Mouse (Mus musculus): ENCODE measurements at regions not wholly inside any gene's neighbourhood (a gene's known extent, or its start where the extent isn't known, plus 50 kb on each side); places are given as distances from the start of the nearest gene placed in this dataset.
"Not testable (repeated sequence)": the region's sequence is repeated elsewhere in the genome, so short reads cannot be mapped to it uniquely, and the experiment has no call there.

GRCm38 (mm10) chr3:41504867-41505266 is 50.7 kb upstream of the Jade1 start:
- ATAC-seq, result no peak

- no peak for ATAC-seq
Observed at GRCm38 (mm10) chr3:41502161-41502560, 53.4 kb upstream of the Jade1 start.

- not testable (repeated sequence) for ATAC-seq
Observed at GRCm38 (mm10) chr3:41501639-41502038, 53.9 kb upstream of the Jade1 start.

DNA sequence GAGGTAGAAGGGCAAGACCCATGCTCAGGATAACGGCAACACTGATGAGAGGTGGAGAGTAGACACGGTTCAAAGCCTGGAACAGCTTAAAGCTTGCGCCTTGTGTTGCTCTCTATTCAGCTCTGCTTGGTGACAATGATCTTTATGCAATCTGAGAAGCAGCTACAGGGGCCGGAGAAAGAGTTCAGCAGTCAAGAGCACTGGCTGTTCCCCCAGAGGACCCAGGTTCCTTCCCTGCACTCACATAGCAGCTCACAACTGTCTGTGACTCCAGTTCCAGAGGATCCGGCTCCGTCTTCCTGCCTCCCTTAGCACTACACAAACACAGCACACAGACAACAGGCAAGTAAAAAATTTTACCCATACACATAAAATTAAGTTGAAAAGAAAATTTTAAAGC is 54.4 kb upstream of the Jade1 start:
- ATAC-seq, result no peak

- ATAC-seq, result no peak
Observed at GRCm38 (mm10) chr3:41499680-41500079, 55.9 kb upstream of the Jade1 start.

DNA sequence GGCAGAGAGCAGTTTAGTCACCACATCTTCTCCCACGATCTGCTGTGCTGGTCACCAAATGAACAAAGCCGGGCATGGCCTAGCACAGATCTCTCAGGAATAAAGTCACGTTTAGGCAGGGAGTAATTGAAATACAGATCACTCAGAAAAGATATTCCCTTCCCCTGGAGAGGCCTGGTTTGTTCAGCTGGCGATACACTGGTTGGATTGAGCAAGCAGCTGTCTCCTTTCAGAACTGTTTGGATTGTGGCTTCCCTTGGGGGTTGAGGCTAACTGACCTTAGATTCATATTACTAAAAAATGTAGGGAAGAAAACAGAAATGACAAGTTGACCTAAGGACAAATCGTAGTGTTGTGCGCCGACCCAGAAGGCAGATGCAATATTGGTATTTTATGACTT is 56.7 kb upstream of the Jade1 start:
- no peak for ATAC-seq

GRCm38 (mm10) chr3:41497771-41498170 is 57.8 kb upstream of the Jade1 start:
- no peak for ATAC-seq

DNA sequence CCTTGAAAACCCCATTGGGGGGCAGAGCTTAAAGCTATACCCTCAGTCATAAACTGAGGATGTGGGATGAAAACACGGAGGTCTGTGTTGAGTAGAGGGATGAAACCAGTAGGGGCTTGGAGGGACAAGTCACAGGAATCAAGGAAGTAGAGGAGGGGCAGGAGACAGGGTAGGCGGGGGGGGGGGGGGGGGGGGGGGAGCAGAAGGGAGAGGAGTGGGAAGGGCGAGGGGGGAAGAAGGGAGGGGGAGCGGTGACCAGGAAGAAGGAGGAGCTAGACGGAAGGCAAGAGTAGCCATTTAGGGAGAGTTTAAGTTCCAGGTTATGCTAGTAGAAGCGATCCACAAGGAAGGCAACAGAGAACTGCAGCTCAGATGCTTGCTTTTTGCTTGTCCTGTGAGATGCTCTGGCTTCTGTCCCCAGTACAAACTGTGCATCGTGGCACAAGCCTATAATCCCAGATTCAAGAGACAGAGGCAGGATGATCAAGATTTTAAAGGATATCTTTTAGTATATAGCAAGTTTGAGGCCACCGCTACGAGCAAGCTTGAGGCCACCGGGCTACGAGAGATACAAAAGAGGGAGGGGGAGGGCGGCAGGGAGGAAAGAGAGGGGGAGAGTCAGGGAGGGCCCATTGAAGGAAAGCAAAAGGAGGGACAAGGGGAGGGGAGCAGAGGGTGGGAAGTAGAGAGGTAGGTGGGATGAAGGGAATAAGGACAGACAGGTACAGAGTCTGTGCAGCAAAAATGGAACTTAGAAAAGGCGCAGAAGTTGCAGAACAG is 58.4 kb upstream of the Jade1 start:
- no peak for ATAC-seq

GRCm38 (mm10) chr3:41495893-41496292 is 59.6 kb upstream of the Jade1 start:
- ATAC-seq, result no peak

GRCm38 (mm10) chr3:41495097-41495496 is 60.4 kb upstream of the Jade1 start:
- ATAC-seq, result no peak

- no peak for ATAC-seq
Observed at GRCm38 (mm10) chr3:41493472-41493871, 62.1 kb upstream of the Jade1 start.

GRCm38 (mm10) chr3:41492727-41493392 is 62.7 kb upstream of the Jade1 start:
- ATAC-seq, result no peak

DNA sequence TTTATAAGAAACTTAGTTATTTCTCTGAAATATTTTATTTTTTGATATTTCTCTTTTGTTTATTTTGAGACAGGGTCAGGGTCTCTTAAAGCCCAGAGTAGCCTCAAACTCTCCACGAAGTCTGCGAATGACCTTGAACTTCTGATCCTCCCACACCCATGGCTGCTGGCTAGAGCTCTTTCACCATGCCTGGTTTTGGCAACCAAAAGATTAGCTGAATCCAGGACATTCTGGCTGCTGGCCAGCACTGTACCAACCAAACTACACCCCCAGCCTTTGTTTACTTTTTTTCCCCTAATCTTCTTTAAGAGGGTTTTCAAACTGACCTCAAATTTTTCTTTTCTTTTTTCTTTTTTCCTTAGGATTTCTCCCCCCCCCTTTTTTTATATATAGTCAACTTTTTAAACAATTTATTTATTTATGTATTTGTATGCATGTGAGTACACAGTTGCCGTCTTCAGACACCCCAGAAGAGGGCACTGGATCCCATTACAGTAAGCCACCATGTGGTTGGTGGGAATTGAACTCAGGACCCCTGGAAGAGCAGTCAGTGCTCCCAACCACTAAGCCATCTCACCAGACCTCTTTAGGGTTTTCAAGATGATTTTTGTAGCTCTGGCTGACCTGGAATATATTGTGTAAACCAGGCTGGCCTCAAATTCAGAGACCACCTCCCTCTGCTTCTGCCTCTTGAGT is 63.4 kb upstream of the Jade1 start:
- no peak for ATAC-seq

DNA sequence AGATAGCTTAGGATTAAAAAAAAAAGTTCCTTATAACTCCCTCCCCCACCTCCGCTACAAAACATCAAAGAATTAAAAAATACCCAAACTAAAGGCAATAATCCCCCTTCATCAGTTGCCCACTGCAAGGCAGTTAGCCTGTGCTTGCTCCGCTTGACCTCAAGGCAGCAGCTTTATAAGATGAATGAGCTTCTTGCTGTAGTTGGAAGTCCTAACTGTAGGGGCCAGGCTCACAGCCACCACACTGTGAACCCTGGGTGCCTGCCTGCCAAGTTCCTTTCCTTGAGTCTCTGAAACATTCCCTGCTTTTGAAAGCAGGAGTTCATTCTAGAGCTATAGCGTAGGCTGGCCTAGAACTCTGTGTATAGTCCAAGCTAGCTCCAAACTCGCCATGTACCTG is 64.3 kb upstream of the Jade1 start:
- no peak for ATAC-seq

- no peak for ATAC-seq
Observed at GRCm38 (mm10) chr3:41489998-41490397, 65.5 kb upstream of the Jade1 start.

GRCm38 (mm10) chr3:41489571-41489970 is 66.0 kb upstream of the Jade1 start:
- no peak for ATAC-seq

- no peak for ATAC-seq
Observed at GRCm38 (mm10) chr3:41488229-41488774, 67.2 kb upstream of the Jade1 start.

- no peak for ATAC-seq
Observed at GRCm38 (mm10) chr3:41484920-41485319, 70.6 kb upstream of the Jade1 start.

DNA sequence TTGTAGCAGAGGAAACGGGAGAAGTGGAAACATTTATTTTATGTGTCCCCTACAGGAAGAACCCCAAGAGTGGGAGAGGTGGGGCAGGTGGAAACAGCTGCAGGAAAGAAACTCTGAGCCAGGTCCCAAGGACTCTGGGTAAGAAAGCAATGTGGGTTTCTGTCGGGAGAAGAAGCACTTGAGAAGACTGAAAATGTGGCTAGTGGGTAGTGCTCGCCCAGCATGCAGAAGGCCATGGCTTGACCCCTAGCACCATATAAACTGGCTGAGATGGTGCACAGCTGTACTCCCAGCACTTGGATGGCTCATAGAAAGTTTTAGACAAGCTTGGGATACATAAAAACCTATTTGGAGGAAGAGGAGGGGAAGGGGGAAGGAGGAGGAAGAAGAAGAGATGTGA is 71.9 kb upstream of the Jade1 start:
- no peak for ATAC-seq

- ATAC-seq, result no peak
Observed at GRCm38 (mm10) chr3:41482881-41483494, 72.5 kb upstream of the Jade1 start.

GRCm38 (mm10) chr3:41480186-41480585 is 75.3 kb upstream of the Jade1 start:
- no peak for ATAC-seq

DNA sequence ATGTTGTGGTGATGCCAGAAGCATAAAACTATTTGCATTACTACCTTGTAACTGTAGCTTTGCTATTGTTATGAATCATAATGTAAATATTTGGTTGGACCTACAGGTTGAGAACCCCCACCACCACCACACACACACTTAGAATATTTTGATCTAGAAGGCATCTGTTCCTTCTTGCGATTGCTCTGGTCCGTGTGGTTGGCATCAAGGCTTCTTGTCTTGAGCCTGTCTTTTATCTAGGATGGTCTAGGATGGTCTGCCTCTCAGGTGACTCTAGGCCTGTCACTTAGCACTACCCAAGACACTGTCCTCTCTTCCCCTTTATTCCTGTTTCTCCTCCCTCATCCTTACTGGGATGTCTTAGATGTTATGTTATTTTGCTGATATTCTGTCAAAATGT is 76.6 kb upstream of the Jade1 start:
- no peak for ATAC-seq

- no peak for ATAC-seq
Observed at GRCm38 (mm10) chr3:41476516-41476915, 79.0 kb upstream of the Jade1 start.

All from inflammation-experienced regulatory T-cells, adult 6 months (primary cell).